Mouse (Mus musculus): ENCODE measurements at regions not wholly inside any gene's neighbourhood (a gene's known extent, or its start where the extent isn't known, plus 50 kb on each side); places are given as distances from the start of the nearest gene placed in this dataset.

GRCm38 (mm10) chrX:145758406-145758805, 253.4 kb upstream of the Amot start:
- peak; percentile 23 for DNase-seq (ENCODE audit: low read depth, low spot score)

GRCm38 (mm10) chrX:145753427-145753826, 248.4 kb upstream of the Amot start:
- no peak for DNase-seq (ENCODE audit: low read depth, low spot score)

Data from 3T3-L1 (cell line).